Mouse (Mus musculus): ENCODE data around the gene Cd200r4. TPM values are rescaled to one million over a fixed set of nuclear protein-coding genes. Genes with fewer than 3 reads are reported as not detected.

Gene Cd200r4
- 4.4 TPM for polyA plus RNA-seq (2017; shearing (Covaris generic))

DNA sequence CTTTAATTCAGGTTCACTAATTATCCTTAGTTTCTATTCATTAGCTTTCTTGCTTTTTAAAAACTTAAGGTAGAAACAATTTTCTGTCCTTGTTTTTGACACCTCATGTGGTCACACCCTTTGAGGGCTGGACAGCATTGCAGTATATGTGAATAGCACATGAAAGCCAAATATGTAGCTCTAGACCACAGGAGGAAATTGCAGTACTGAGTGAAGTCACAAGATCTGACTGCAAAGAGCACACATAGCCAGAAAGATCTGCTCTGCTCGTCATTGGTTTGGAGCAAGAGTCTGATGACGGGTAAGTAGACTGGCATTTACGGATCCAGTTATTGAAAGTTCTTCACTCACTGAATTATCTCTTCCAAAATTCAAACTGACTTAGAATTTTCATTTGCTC lies at the start of gene Cd200r4:
Cd200r4 (plus strand) TSS at position 190 of the 400 bp plus-strand sequence.

GRCm38 (mm10) chr16:44765555-44766319 lies 45.8 kb upstream of the Cd200r4 start, which contains the start of gene Cd200r1:
Cd200r1 (plus strand) TSS chr16:44765736.

DNA sequence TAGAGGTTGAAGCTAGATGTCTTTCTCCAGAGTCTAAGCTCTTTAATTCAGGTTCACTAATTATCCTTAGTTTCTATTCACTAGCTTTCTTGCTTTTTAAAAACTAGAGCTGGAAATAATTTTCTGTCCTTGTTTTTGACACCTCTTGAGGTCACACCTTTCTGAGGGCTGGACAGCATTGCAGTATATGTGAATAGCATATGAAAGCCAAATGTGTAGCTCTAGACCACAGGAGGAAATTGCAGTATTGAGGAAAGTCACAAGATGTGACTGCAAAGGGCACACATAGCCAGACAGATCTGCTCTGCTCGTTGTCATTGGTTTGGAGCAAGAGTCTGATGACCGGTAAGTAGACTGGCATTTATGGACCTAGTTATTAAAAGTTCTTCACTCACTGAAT lies 55.3 kb downstream of the Cd200r4 start, which contains the start of gene Cd200r2:
Cd200r2 (plus strand) TSS at position 301 of the 400 bp plus-strand sequence.

Other genes starting within 250 kb of the Cd200r4 start
- 9.5 TPM for gene Nepro, start 87.4 kb upstream of the Cd200r4 start, polyA plus RNA-seq (2017; shearing (Covaris generic))
- gene Gtpbp8, start 65.4 kb upstream of the Cd200r4 start, polyA plus RNA-seq (2017; shearing (Covaris generic)), result 46.1 TPM
- 47.2 TPM for gene Cd200r1, start 46.0 kb upstream of the Cd200r4 start, polyA plus RNA-seq (2017; shearing (Covaris generic))
- gene Cd200r2, start 55.4 kb downstream of the Cd200r4 start, polyA plus RNA-seq (2017; shearing (Covaris generic)), result not detected
- gene Cd200r3, start 131.9 kb downstream of the Cd200r4 start, polyA plus RNA-seq (2017; shearing (Covaris generic)), result 2.4 TPM